Mouse (Mus musculus): Measurements from ENCODE around the gene Por.

The Por gene

GRCm38 (mm10) chr5:135669741-135670275 is at the start of gene Por:
TSS of gene Por (plus strand) at chr5:135670033.
- no peak for DNase-seq (ENCODE audit: low spot score)

- no peak for DNase-seq (ENCODE audit: low spot score)
These were observed 49.3 kb upstream of the Por start for GRCm38 (mm10) chr5:135620526-135620925.

- DNase-seq (ENCODE audit: low spot score): no peak
These were observed 48.1 kb upstream of the Por start for GRCm38 (mm10) chr5:135621725-135622124.

GRCm38 (mm10) chr5:135623006-135623563 is 46.7 kb upstream of the Por start:
- no peak for DNase-seq (ENCODE audit: low spot score)

GRCm38 (mm10) chr5:135628916-135629315 is 40.9 kb upstream of the Por start:
- no peak for DNase-seq (ENCODE audit: low spot score)

- DNase-seq (ENCODE audit: low spot score): no peak
These were observed 40.4 kb upstream of the Por start for GRCm38 (mm10) chr5:135629401-135629800.

GRCm38 (mm10) chr5:135630598-135630997 is 39.2 kb upstream of the Por start:
- DNase-seq (ENCODE audit: low spot score): peak; percentile 81

- peak; percentile 98 for DNase-seq (ENCODE audit: low spot score)
These were observed 37.6 kb upstream of the Por start, which contains the start of gene Rhbdd2 for GRCm38 (mm10) chr5:135632117-135632796. TSS of gene Rhbdd2 (plus strand) at chr5:135632618.

GRCm38 (mm10) chr5:135632797-135633144 is 37.1 kb upstream of the Por start:
- no peak for DNase-seq (ENCODE audit: low spot score)

GRCm38 (mm10) chr5:135639760-135640458 is 29.9 kb upstream of the Por start:
- peak; percentile 50 for DNase-seq (ENCODE audit: low spot score)

GRCm38 (mm10) chr5:135640459-135640789 is 29.4 kb upstream of the Por start:
- no peak for DNase-seq (ENCODE audit: low spot score)

- no peak for DNase-seq (ENCODE audit: low spot score)
These were observed 28.8 kb upstream of the Por start for GRCm38 (mm10) chr5:135641028-135641427.

GRCm38 (mm10) chr5:135642686-135643551 is 26.9 kb upstream of the Por start:
- no peak for DNase-seq (ENCODE audit: low spot score)

- no peak for DNase-seq (ENCODE audit: low spot score)
These were observed 26.3 kb upstream of the Por start for GRCm38 (mm10) chr5:135643552-135643842.

GRCm38 (mm10) chr5:135643869-135644268 is 26.0 kb upstream of the Por start:
- no peak for DNase-seq (ENCODE audit: low spot score)

- no peak for DNase-seq (ENCODE audit: low spot score)
These were observed 24.5 kb upstream of the Por start for GRCm38 (mm10) chr5:135645330-135645729.

GRCm38 (mm10) chr5:135646038-135646437 is 23.8 kb upstream of the Por start:
- no peak for DNase-seq (ENCODE audit: low spot score)

- DNase-seq (ENCODE audit: low spot score): no peak
These were observed 21.1 kb upstream of the Por start for GRCm38 (mm10) chr5:135648461-135649308.

- no peak for DNase-seq (ENCODE audit: low spot score)
These were observed 20.6 kb upstream of the Por start for GRCm38 (mm10) chr5:135649309-135649633.

- no peak for DNase-seq (ENCODE audit: low spot score)
These were observed 18.3 kb upstream of the Por start for GRCm38 (mm10) chr5:135651536-135651935.

GRCm38 (mm10) chr5:135653209-135653608 is 16.6 kb upstream of the Por start:
- no peak for DNase-seq (ENCODE audit: low spot score)

- peak; percentile 88 for DNase-seq (ENCODE audit: low spot score)
These were observed 13.8 kb upstream of the Por start for GRCm38 (mm10) chr5:135656046-135656445.
